Mouse (Mus musculus) common myeloid progenitor, adult 5-6 weeks (primary cell): ENCODE measurements at regions not wholly inside any gene's neighbourhood (a gene's known extent, or its start where the extent isn't known, plus 50 kb on each side); places are given as distances from the start of the nearest gene placed in this dataset.

Experiments
- ATAC-seq: replicated peaks from 2 replicates; pipeline ENCODE4 v1.8.0; 2016; ENCODE audit warnings: low read depth, mild to moderate bottlenecking, moderate TSS enrichment, inconsistent platforms; ENCODE audit not compliant: poor library complexity, severe bottlenecking

GRCm38 (mm10) chr13:89463746-89464145, 75.8 kb upstream of the Hapln1 start:
- no peak for ATAC-seq
